Mouse (Mus musculus) liver, embryonic 13.5 days (tissue): ENCODE measurements around the gene Thap7. TPM values are rescaled to one million over a fixed set of nuclear protein-coding genes. Genes with fewer than 3 reads are reported as not detected.
"Not testable (repeated sequence)": the region's sequence is repeated elsewhere in the genome, so short reads cannot be mapped to it uniquely, and the experiment has no call there.

Experiments
- ATAC-seq: fragments of 200-750 bp; cut with Nextera tagmentation; 2 replicates; pipeline ENCODE4 v1.8.0; 2017; ENCODE audit warnings: low read depth, mild to moderate bottlenecking, moderate number of reproducible peaks, moderate library complexity
- DNase-seq: peaks from one replicate; pipeline ENCODE4 v3.0.0; 2022
- H3K27ac ChIP-seq: fragments of 300-500 bp; sonication (generic); 2 replicates; pipeline ENCODE4 v1.5.1; 2015; ENCODE audit warnings: moderate library complexity, mild to moderate bottlenecking, inconsistent platforms
- H3K27me3 ChIP-seq: fragments of 300-500 bp; sonication (generic); 2 replicates; pipeline ENCODE4 v1.6.1; 2015; ENCODE audit warnings: mild to moderate bottlenecking, inconsistent platforms
- H3K36me3 ChIP-seq: fragments of 300-500 bp; sonication (generic); 2 replicates; pipeline ENCODE4 v1.6.1; 2015; ENCODE audit warnings: mild to moderate bottlenecking, inconsistent platforms
- H3K4me1 ChIP-seq: fragments of 300-500 bp; sonication (generic); replicated peaks from 2 replicates; pipeline ENCODE4 v1.6.1; 2015; ENCODE audit warnings: inconsistent platforms
- H3K4me2 ChIP-seq: fragments of 300-500 bp; sonication (generic); 2 replicates; pipeline ENCODE4 v1.6.1; 2015; ENCODE audit warnings: inconsistent platforms, mild to moderate bottlenecking, moderate library complexity
- H3K4me3 ChIP-seq: fragments of 300-500 bp; sonication (generic); replicated peaks from 2 replicates; pipeline ENCODE4 v1.5.1; 2015; ENCODE audit warnings: mild to moderate bottlenecking, inconsistent platforms
- H3K9ac ChIP-seq: fragments of 300-500 bp; sonication (generic); 2 replicates; pipeline ENCODE4 v1.6.1; 2015; ENCODE audit warnings: mild to moderate bottlenecking, inconsistent platforms
- H3K9me3 ChIP-seq: fragments of 300-500 bp; sonication (generic); replicated peaks from 2 replicates; pipeline ENCODE4 v1.6.1; 2016; ENCODE audit warnings: inconsistent platforms
- WGBS: fragments of 180-500 bp; shearing (Covaris S2); methylation state at CpG from one replicate; pipeline ENCODE4 v1.1.7; 2015; ENCODE audit not compliant: insufficient replicate concordance; 5-methylcytosine and 5-hydroxymethylcytosine counted together
- polyA plus RNA-seq: library from polyadenylated mRNA; unstranded; fragments of >200 nt; fragmentation: Nextera tagmentation; extraction: Ambion mirVana; gene quantifications from 2 replicates; pipeline ENCODE4 v1.2.1, GENCODE M21; 2015

The Thap7 gene
- polyA plus RNA-seq, 1 experiment from 2014 or later = 32.0 TPM

DNA sequence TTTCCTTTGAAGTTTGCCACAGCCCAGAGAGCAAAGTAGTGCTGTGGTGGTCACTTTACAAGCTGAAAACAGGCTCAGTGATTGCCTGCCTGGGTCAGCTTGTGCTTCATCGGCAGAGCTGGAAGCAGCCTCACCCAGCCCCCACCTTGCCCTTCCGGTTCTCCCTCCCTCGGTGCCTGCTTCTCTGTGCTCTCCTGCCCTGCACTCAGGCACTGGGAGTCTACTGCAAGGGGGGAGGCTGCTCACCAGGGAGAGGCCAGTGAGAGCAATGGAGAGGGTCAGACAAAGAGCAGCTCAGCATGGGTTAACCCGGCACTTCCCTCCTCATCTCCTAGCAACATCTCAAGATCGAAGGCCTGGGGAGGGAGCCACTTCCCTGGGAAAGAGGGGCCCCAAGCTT lies 27.9 kb upstream of the Thap7 start:
- WGBS = 1% methylated on average over 5 of the region's 5 CpGs
- H3K4me2 ChIP-seq = peak overlapping the region; percentile 51
- H3K9ac ChIP-seq = peak overlapping the region; percentile 29; the same call in 1 of the 2 replicates
- H3K4me1 ChIP-seq = peaks cover 55% of the 10 kb centered on the region
- ATAC-seq (no peak), DNase-seq (no peak)
- no peaks in the 10 kb centered on the region for H3K9me3 ChIP-seq
- H3K36me3 ChIP-seq = no peaks in the 10 kb centered on the region
- H3K27me3 ChIP-seq = peaks cover 44% of the 10 kb centered on the region
- no peak overlapping the region for H3K27ac ChIP-seq
- peak overlapping the region; percentile 21 for H3K4me3 ChIP-seq

DNA sequence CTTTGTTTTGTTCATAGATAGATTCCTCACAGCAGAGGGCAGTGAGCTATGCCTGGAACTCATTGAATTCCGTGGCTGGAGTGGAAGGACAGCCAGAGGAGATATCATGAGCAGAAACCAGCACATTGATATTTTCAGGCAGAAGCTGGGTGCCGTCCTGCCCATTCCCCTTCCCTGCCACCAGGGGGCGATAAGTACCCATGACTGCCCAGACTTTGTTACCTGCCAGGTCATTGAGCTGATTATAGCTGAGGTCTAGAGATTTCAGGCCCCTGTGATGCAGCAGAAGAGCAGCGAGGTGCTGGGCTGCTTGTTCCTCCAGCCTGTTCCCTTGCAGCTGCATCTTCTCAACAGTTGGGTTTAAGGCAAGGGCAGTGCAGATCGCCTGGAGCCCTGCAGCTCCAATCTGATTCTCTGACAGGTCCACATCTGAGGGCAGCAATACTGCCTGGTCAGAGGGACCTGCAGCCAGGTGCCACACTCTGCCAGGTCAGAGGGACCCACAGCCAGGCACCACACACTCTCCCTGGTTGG lies 27.1 kb upstream of the Thap7 start:
- peaks cover 63% of the 10 kb centered on the region for H3K4me1 ChIP-seq

DNA sequence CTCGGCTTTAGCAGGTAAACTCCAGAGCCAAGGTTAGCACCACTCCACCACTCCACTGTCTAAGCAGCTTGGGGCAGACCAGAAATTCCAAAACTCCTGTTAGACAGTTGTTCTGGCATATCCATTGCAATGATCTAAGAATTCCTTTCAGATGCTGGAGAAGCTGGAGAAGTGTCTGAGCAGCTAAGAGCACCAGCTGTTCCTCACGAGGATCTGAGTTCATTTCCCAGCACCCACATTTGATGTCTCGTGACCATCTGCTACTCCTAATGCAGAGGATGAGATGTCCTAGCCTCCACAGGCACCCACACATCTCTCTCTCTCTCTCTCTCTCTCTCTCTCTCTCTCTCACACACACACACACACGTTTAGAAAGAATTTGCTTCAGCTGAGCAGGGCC lies 26.0 kb upstream of the Thap7 start:
- DNase-seq = no peak
- H3K9ac ChIP-seq = no peak overlapping the region
- no peak overlapping the region for H3K4me2 ChIP-seq
- no peak overlapping the region for H3K27ac ChIP-seq
- no peaks in the 10 kb centered on the region for H3K36me3 ChIP-seq
- peaks cover 67% of the 10 kb centered on the region for H3K4me1 ChIP-seq
- ATAC-seq = no peak
- peaks cover 27% of the 10 kb centered on the region for H3K27me3 ChIP-seq
- no peak overlapping the region for H3K4me3 ChIP-seq
- 55% methylated on average over 4 of the region's 4 CpGs for WGBS
- no peaks in the 10 kb centered on the region for H3K9me3 ChIP-seq

More for the DNA sequence above, 27.1 kb upstream of the Thap7 start:
- Histone ChIP-seq H3K27me3 (peaks cover 38% of the 10 kb centered on the region), H3K9ac (0 out of 2 replicates have a peak overlapping the region, but pooled peaks have one; percentile 29), H3K36me3 (no peaks in the 10 kb centered on the region), H3K27ac (no peak overlapping the region), H3K4me2 (peak overlapping the region; percentile 51), H3K9me3 (no peaks in the 10 kb centered on the region), H3K4me3 (no peak overlapping the region)
- no peak for ATAC-seq
- WGBS = 3% methylated on average over 5 of the region's 5 CpGs
- DNase-seq = peak; percentile 60

DNA sequence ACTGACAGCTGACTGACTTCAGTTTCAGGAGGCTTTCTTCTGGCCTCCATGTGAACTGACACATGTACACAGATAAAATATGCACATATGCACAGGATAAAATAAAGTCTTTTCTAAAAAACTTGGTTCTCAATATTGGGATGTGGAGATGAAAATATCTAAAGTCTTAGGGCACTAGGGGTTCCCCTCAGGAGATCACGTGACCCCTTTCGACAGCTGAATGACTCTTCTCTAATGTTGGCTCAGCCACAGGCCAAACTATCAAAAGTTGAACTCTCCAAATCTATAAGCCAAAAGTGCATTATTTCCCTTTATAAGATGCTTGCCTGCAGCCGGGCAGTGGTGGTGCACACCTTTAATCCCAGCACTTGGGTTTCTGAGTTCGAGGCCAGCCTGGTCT lies 25.2 kb upstream of the Thap7 start:
- Histone ChIP-seq H3K27me3 (peaks cover 21% of the 10 kb centered on the region; the same call in 1 of the 2 replicates), H3K9ac (0 out of 2 replicates have a peak overlapping the region, but pooled peaks have one; percentile 55), H3K4me1 (peaks cover 61% of the 10 kb centered on the region), H3K9me3 (no peaks in the 10 kb centered on the region), H3K36me3 (no peaks in the 10 kb centered on the region), H3K4me2 (no peak overlapping the region), H3K4me3 (no peak overlapping the region), H3K27ac (no peak overlapping the region)
- DNase-seq = no peak
- WGBS = 78% methylated on average over 4 of the region's 4 CpGs
- no peak for ATAC-seq

- not testable (repeated sequence) for H3K36me3 ChIP-seq, H3K27me3 ChIP-seq, H3K9me3 ChIP-seq
- Histone ChIP-seq H3K4me3 (peak overlapping the region; percentile 54), H3K27ac (peak overlapping the region; percentile 89), H3K4me1 (peaks cover 56% of the 10 kb centered on the region), H3K4me2 (peak overlapping the region; percentile 85), H3K9ac (peak overlapping the region; percentile 68)
- DNase-seq (peak; percentile 72), ATAC-seq (peak; percentile 63)
- 11% methylated on average over 4 of the region's 4 CpGs for WGBS
Observed at GRCm38 (mm10) chr16:17554702-17555101, 23.8 kb upstream of the Thap7 start.

- Histone ChIP-seq H3K9me3 (no peaks in the 10 kb centered on the region), H3K4me2 (peak overlapping the region; percentile 85), H3K4me1 (peaks cover 50% of the 10 kb centered on the region), H3K4me3 (peak overlapping the region; percentile 54), H3K9ac (peak overlapping the region; percentile 68), H3K27me3 (0 out of 2 replicates have a peak, but pooled peaks cover 4% of the 10 kb centered on the region), H3K27ac (peak overlapping the region; percentile 89), H3K36me3 (no peaks in the 10 kb centered on the region)
- peak; percentile 89 for ATAC-seq
- 8% methylated on average over 18 of the region's 18 CpGs for WGBS
- peak; percentile 80 for DNase-seq
Observed at GRCm38 (mm10) chr16:17553910-17554685, 23.2 kb upstream of the Thap7 start.

GRCm38 (mm10) chr16:17552837-17553236 lies 21.9 kb upstream of the Thap7 start:
- Histone ChIP-seq H3K36me3 (no peaks in the 10 kb centered on the region), H3K4me1 (peaks cover 39% of the 10 kb centered on the region), H3K4me2 (no peak overlapping the region), H3K27ac (no peak overlapping the region), H3K4me3 (no peak overlapping the region), H3K9me3 (no peaks in the 10 kb centered on the region), H3K9ac (no peak overlapping the region), H3K27me3 (no peaks in the 10 kb centered on the region)
- 53% methylated on average over 7 of the region's 7 CpGs for whole genome bisulfite sequencing
- ATAC-seq = no peak
- no peak for DNase-seq

DNA sequence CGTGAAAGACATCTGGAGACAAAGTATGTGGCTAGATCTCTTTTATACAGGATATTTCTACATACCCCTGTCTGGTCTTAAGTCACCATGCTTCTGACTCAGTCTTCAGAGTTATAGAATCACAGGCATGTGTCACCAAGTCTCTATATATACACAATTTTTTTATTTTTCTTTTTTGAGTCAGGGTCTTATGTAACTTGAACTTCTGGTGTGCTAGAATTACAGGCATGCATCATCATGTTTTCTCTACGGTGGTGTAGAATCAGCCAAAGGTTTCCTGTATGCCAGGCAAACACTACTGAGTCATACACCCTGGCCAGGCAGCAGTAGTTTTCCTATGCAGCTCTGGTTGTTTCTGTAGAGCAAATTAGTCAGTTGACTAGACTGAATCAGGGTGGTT lies 11.7 kb upstream of the Thap7 start:
- Histone ChIP-seq H3K27ac (no peak overlapping the region), H3K4me2 (no peak overlapping the region), H3K27me3 (peaks cover 37% of the 10 kb centered on the region), H3K4me1 (no peaks in the 10 kb centered on the region), H3K4me3 (no peak overlapping the region), H3K9ac (no peak overlapping the region), H3K9me3 (no peaks in the 10 kb centered on the region), H3K36me3 (no peaks in the 10 kb centered on the region)
- WGBS = 50% methylated on average over 2 of the region's 2 CpGs
- DNase-seq = no peak
- ATAC-seq = no peak

DNA sequence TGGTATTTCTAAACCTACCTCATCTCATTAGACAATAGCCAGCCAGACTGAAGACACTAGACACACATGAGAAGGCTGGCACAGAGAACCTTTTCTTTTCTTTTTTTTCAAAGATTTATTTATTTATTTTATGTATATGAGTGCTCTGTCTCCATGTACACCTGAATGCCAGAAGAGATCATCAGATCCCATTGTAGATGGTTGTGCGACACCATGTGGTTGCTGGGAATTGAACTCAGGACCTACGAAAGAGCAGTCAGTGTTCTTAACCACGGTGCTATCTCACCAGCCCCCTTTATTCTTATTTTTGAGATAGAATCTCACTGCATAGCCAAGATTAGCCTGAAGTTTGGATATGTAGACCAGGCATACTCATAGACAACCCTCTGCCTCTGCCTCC lies 5.6 kb upstream of the Thap7 start:
- Histone ChIP-seq H3K4me3 (no peak overlapping the region), H3K27me3 (peaks cover 19% of the 10 kb centered on the region), H3K4me2 (no peak overlapping the region), H3K36me3 (no peaks in the 10 kb centered on the region), H3K27ac (no peak overlapping the region), H3K9me3 (no peaks in the 10 kb centered on the region), H3K9ac (no peak overlapping the region), H3K4me1 (peaks cover 10% of the 10 kb centered on the region)
- 72% methylated on average over 3 of the region's 3 CpGs for WGBS
- DNase-seq (no peak), ATAC-seq (no peak)

GRCm38 (mm10) chr16:17532676-17533329 lies 1.9 kb upstream of the Thap7 start:
- no peak overlapping the region for H3K9ac ChIP-seq
- peaks cover 30% of the 10 kb centered on the region for H3K4me1 ChIP-seq
- DNase-seq (no peak), ATAC-seq (no peak)
- H3K9me3 ChIP-seq = no peaks in the 10 kb centered on the region
- no peak overlapping the region for H3K4me3 ChIP-seq
- WGBS = 60% methylated on average over 14 of the region's 14 CpGs
- peaks cover 15% of the 10 kb centered on the region for H3K36me3 ChIP-seq
- no peaks in the 10 kb centered on the region for H3K27me3 ChIP-seq
- H3K27ac ChIP-seq = no peak overlapping the region
- no peak overlapping the region for H3K4me2 ChIP-seq

GRCm38 (mm10) chr16:17532271-17532670 lies 1.3 kb upstream of the Thap7 start:
- DNase-seq = no peak
- H3K4me1 ChIP-seq = peaks cover 30% of the 10 kb centered on the region
- H3K9me3 ChIP-seq = no peaks in the 10 kb centered on the region
- H3K36me3 ChIP-seq = peaks cover 20% of the 10 kb centered on the region
- no peak overlapping the region for H3K9ac ChIP-seq
- peak overlapping the region; percentile 86; the same call in 1 of the 2 replicates for H3K4me2 ChIP-seq
- no peak overlapping the region for H3K27ac ChIP-seq
- ATAC-seq = no peak
- WGBS = 52% methylated on average over 4 of the region's 4 CpGs
- H3K4me3 ChIP-seq = no peak overlapping the region
- no peaks in the 10 kb centered on the region for H3K27me3 ChIP-seq
